Mouse (Mus musculus) CH12.LX (cell line): ENCODE measurements around the gene Stat6. TPM values are rescaled to one million over a fixed set of nuclear protein-coding genes. Genes with fewer than 3 reads are reported as not detected.

ENCODE experiments used
- DNase-seq: peaks from one replicate; pipeline ENCODE4 v3.0.0-alpha.2; 2013; ENCODE audit errors: extremely low read depth
- H3K27ac ChIP-seq: 2 replicates; pipeline ENCODE4 v1.5.1; 2012; ENCODE audit warnings: low read depth, mild to moderate bottlenecking, control low read depth, moderate library complexity; ENCODE audit not compliant: insufficient read depth
- H3K27me3 ChIP-seq: replicated peaks from 2 replicates; pipeline ENCODE3; 2012; ENCODE audit warnings: inconsistent platforms
- H3K36me3 ChIP-seq, 2 experiments: replicated peaks in 1 of 2; 2 replicates each; pipeline versions ENCODE3 to v1.6.1; 2012; ENCODE audit warnings: inconsistent platforms in 1 of 2, low read length in 1 of 2, mild to moderate bottlenecking in 1 of 2, mixed read lengths in 1 of 2, moderate library complexity in 1 of 2; ENCODE audit not compliant: control insufficient read depth in 1 of 2, insufficient read depth in 1 of 2
- H3K4me1 ChIP-seq, 2 experiments: 2 replicates each; pipeline ENCODE4 v1.6.1; 2012; ENCODE audit warnings: inconsistent platforms in 1 of 2, moderate library complexity in 1 of 2; ENCODE audit not compliant: insufficient read depth in 2 of 2, control insufficient read depth in 1 of 2
- H3K4me2 ChIP-seq: 2 replicates; pipeline ENCODE4 v1.6.1; 2012; ENCODE audit warnings: low read depth, mild to moderate bottlenecking, control low read depth; ENCODE audit not compliant: poor library complexity, insufficient read depth, severe bottlenecking
- H3K4me3 ChIP-seq, 3 experiments: fragments of 150-350 bp in 1 of 3; sonication (generic) in 1 of 3; replicated peaks in 1 of 3; 2 replicates each; pipeline versions ENCODE3 to v1.5.1; 2011 to 2012; ENCODE audit warnings: low read depth in 2 of 3, low read length in 2 of 3, mild to moderate bottlenecking in 2 of 3, moderate library complexity in 2 of 3, control low read depth in 1 of 3, improper control_type of control experiment in 1 of 3, inconsistent platforms in 1 of 3, mixed read lengths in 1 of 3; ENCODE audit not compliant: poor library complexity in 1 of 3
- H3K79me2 ChIP-seq: replicated peaks from 2 replicates; pipeline ENCODE4 v1.6.1; 2012; ENCODE audit warnings: mild to moderate bottlenecking, moderate library complexity; ENCODE audit not compliant: control insufficient read depth, poor library complexity, insufficient read depth, severe bottlenecking; ENCODE audit errors: extremely low read depth
- H3K9ac ChIP-seq: 2 replicates; pipeline ENCODE4 v1.6.1; 2012; ENCODE audit warnings: low read depth, mild to moderate bottlenecking, control low read depth, moderate library complexity; ENCODE audit not compliant: insufficient read depth
- H3K9me3 ChIP-seq: replicated peaks from 2 replicates; pipeline ENCODE3; 2012; ENCODE audit warnings: low read length, inconsistent platforms, mixed read lengths
- BHLHE40 ChIP-seq: IDR thresholded peaks from 2 replicates; pipeline ENCODE4 v1.6.1; 2011; ENCODE audit warnings: mild to moderate bottlenecking, low read depth, low read length, improper control_type of control experiment
- CHD1 ChIP-seq: IDR thresholded peaks from 2 replicates; pipeline ENCODE4 v1.6.1; 2012; ENCODE audit warnings: low read depth, low read length, improper control_type of control experiment, inconsistent platforms
- CHD2 ChIP-seq: IDR thresholded peaks from 2 replicates; pipeline ENCODE4 v1.6.1; 2011; ENCODE audit warnings: low read length, improper control_type of control experiment
- CTCF ChIP-seq, 2 experiments: IDR thresholded peaks in 1 of 2; conservative IDR thresholded peaks in 1 of 2; 2 replicates each; pipeline ENCODE4 v1.5.1; 2011 to 2012; ENCODE audit warnings: low read depth in 2 of 2, low read length in 2 of 2, improper control_type of control experiment in 1 of 2, inconsistent platforms in 1 of 2, mild to moderate bottlenecking in 1 of 2, moderate library complexity in 1 of 2
- E2F4 ChIP-seq: IDR thresholded peaks from 2 replicates; pipeline ENCODE4 v1.6.1; 2011; ENCODE audit warnings: low read depth, low read length, improper control_type of control experiment; ENCODE audit not compliant: insufficient replicate concordance
- ELF1 ChIP-seq: IDR thresholded peaks from 2 replicates; pipeline ENCODE4 v1.6.1; 2014; ENCODE audit warnings: low read depth, mild to moderate bottlenecking, inconsistent platforms, low read length, improper control_type of control experiment
- EP300 ChIP-seq: IDR thresholded peaks from 2 replicates; pipeline ENCODE4 v1.6.1; 2011; ENCODE audit warnings: low read length, improper control_type of control experiment
- ETS1 ChIP-seq: conservative IDR thresholded peaks from 2 replicates; pipeline ENCODE4 v1.6.1; 2012; ENCODE audit warnings: low read depth, mild to moderate bottlenecking, inconsistent platforms, low read length, improper control_type of control experiment, moderate library complexity
- GABPA ChIP-seq: IDR thresholded peaks from 2 replicates; pipeline ENCODE4 v1.6.1; 2012; ENCODE audit warnings: low read depth, low read length, improper control_type of control experiment, inconsistent platforms; ENCODE audit not compliant: insufficient replicate concordance
- HCFC1 ChIP-seq: IDR thresholded peaks from 2 replicates; pipeline ENCODE4 v1.6.1; 2012; ENCODE audit warnings: low read depth, mild to moderate bottlenecking, inconsistent platforms, low read length, improper control_type of control experiment
- IRF4 ChIP-seq: IDR thresholded peaks from 2 replicates; pipeline ENCODE4 v1.6.1; 2014; ENCODE audit warnings: low read depth, mild to moderate bottlenecking, inconsistent platforms, low read length, improper control_type of control experiment
- JUN ChIP-seq: IDR thresholded peaks from 2 replicates; pipeline ENCODE4 v1.6.1; 2011; ENCODE audit warnings: low read depth, mild to moderate bottlenecking, low read length, improper control_type of control experiment, moderate library complexity; ENCODE audit not compliant: insufficient read depth
- JUND ChIP-seq: conservative IDR thresholded peaks from 2 replicates; pipeline ENCODE4 v1.6.1; 2011; ENCODE audit warnings: low read depth, low read length, improper control_type of control experiment
- KAT2A ChIP-seq: IDR thresholded peaks from 2 replicates; pipeline ENCODE4 v1.6.1; 2012; ENCODE audit warnings: low read length, improper control_type of control experiment, inconsistent platforms; ENCODE audit not compliant: insufficient replicate concordance
- MAFK ChIP-seq: IDR thresholded peaks from 2 replicates; pipeline ENCODE4 v1.6.1; 2011; ENCODE audit warnings: low read length, improper control_type of control experiment; ENCODE audit not compliant: insufficient replicate concordance
- MAX ChIP-seq: IDR thresholded peaks from 2 replicates; pipeline ENCODE4 v1.6.1; 2011; ENCODE audit warnings: low read length, improper control_type of control experiment
- MAZ ChIP-seq: IDR thresholded peaks from 2 replicates; pipeline ENCODE4 v1.6.1; 2012; ENCODE audit warnings: low read depth, mild to moderate bottlenecking, inconsistent platforms, low read length, improper control_type of control experiment, moderate library complexity
- MEF2A ChIP-seq: IDR thresholded peaks from 2 replicates; pipeline ENCODE4 v1.6.1; 2014; ENCODE audit warnings: low read depth, mild to moderate bottlenecking, inconsistent platforms, low read length, improper control_type of control experiment, borderline replicate concordance
- MXI1 ChIP-seq: IDR thresholded peaks from 2 replicates; pipeline ENCODE4 v1.6.1; 2011; ENCODE audit warnings: mild to moderate bottlenecking, low read depth, low read length, improper control_type of control experiment
- MYC ChIP-seq: IDR thresholded peaks from 2 replicates; pipeline ENCODE4 v1.6.1; 2011; ENCODE audit warnings: low read depth, mild to moderate bottlenecking, improper control_type of control experiment, low read length
- NELFE ChIP-seq: IDR thresholded peaks from 2 replicates; pipeline ENCODE4 v1.6.1; 2011; ENCODE audit warnings: low read depth, low read length, improper control_type of control experiment
- NRF1 ChIP-seq: IDR thresholded peaks from 2 replicates; pipeline ENCODE4 v1.6.1; 2014; ENCODE audit warnings: low read depth, mild to moderate bottlenecking, inconsistent platforms, low read length, improper control_type of control experiment, moderate library complexity
- PAX5 ChIP-seq: IDR thresholded peaks from 2 replicates; pipeline ENCODE4 v1.6.1; 2012; ENCODE audit warnings: low read length, inconsistent platforms, mixed read lengths
- POLR2AphosphoS2 ChIP-seq: IDR thresholded peaks from 2 replicates; pipeline ENCODE4 v1.6.1; 2011; ENCODE audit warnings: low read depth, low read length, improper control_type of control experiment
- RAD21 ChIP-seq: IDR thresholded peaks from 2 replicates; pipeline ENCODE4 v1.6.1; 2011; ENCODE audit warnings: low read depth, mild to moderate bottlenecking, low read length, improper control_type of control experiment, moderate library complexity
- RCOR1 ChIP-seq: conservative IDR thresholded peaks from 2 replicates; pipeline ENCODE4 v1.6.1; 2012; ENCODE audit warnings: low read depth, mild to moderate bottlenecking, inconsistent platforms, low read length, improper control_type of control experiment
- SIN3A ChIP-seq: IDR thresholded peaks from 2 replicates; pipeline ENCODE4 v1.6.1; 2012; ENCODE audit warnings: low read length, improper control_type of control experiment, inconsistent platforms
- SMC3 ChIP-seq: IDR thresholded peaks from 2 replicates; pipeline ENCODE4 v1.6.1; 2011; ENCODE audit warnings: low read depth, low read length, improper control_type of control experiment
- TBP ChIP-seq: conservative IDR thresholded peaks from 2 replicates; pipeline ENCODE4 v1.6.1; 2011; ENCODE audit warnings: low read depth, low read length, improper control_type of control experiment
- TCF12 ChIP-seq: IDR thresholded peaks from 2 replicates; pipeline ENCODE4 v1.6.1; 2014; ENCODE audit warnings: low read depth, mild to moderate bottlenecking, inconsistent platforms, low read length, improper control_type of control experiment
- UBTF ChIP-seq: IDR thresholded peaks from 2 replicates; pipeline ENCODE4 v1.6.1; 2012; ENCODE audit warnings: low read depth, mild to moderate bottlenecking, inconsistent platforms, low read length, improper control_type of control experiment, moderate library complexity
- USF2 ChIP-seq: conservative IDR thresholded peaks from 2 replicates; pipeline ENCODE4 v1.6.1; 2011; ENCODE audit warnings: low read depth, low read length, improper control_type of control experiment
- ZC3H11A ChIP-seq: IDR thresholded peaks from 2 replicates; pipeline ENCODE4 v1.6.1; 2012; ENCODE audit warnings: low read depth, mild to moderate bottlenecking, inconsistent platforms, low read length, improper control_type of control experiment
- ZKSCAN1 ChIP-seq: IDR thresholded peaks from 2 replicates; pipeline ENCODE4 v1.6.1; 2012; ENCODE audit warnings: low read depth, inconsistent platforms, low read length, improper control_type of control experiment, borderline replicate concordance
- ZMIZ1 ChIP-seq: IDR thresholded peaks from 2 replicates; pipeline ENCODE4 v1.6.1; 2012; ENCODE audit warnings: low read depth, mild to moderate bottlenecking, inconsistent platforms, low read length, improper control_type of control experiment
- ZNF384 ChIP-seq: IDR thresholded peaks from 2 replicates; pipeline ENCODE4 v1.6.1; 2012; ENCODE audit warnings: low read depth, low read length, improper control_type of control experiment, inconsistent platforms
- dilution Hi-C: fragments of 300-500 bp; cut with MboI; formaldehyde crosslinking; loops from 2 replicates; pipeline ENCODE4 v1.14.3; 2020; ENCODE audit warnings: low sequenced_read_pairs; ENCODE audit not compliant: extremely low pct_unique_long_range_greater_than_20kb, extremely low pct_ligation_motif_present
- in situ Hi-C: fragments of 300-500 bp; cut with MboI; formaldehyde crosslinking; loops from 3 replicates; pipeline ENCODE4 v1.14.3; 2019; ENCODE audit warnings: low sequenced_read_pairs, low pct_ligation_motif_present, low pct_unique_long_range_greater_than_20kb, mixed read lengths
- polyA plus RNA-seq: library from polyadenylated mRNA; unstranded; fragments of >175 nt; gene quantifications from 2 replicates; pipeline ENCODE4 v1.2.1, GENCODE M21; 2012; ENCODE audit warnings: low read depth; ENCODE audit not compliant: insufficient read length
- total RNA-seq, 2 experiments: library from RNA; depleted of rRNA; stranded (reverse); fragments of 300-350 nt in 1 of 2; fragments of >200 nt in 1 of 2; gene quantifications; 2 replicates each; pipeline ENCODE4 v1.2.3; 2012 to 2014

The Stat6 gene
- total and polyA plus RNA-seq, 3 experiments = 71.5 to 76.6 (median 72.1) TPM

DNA sequence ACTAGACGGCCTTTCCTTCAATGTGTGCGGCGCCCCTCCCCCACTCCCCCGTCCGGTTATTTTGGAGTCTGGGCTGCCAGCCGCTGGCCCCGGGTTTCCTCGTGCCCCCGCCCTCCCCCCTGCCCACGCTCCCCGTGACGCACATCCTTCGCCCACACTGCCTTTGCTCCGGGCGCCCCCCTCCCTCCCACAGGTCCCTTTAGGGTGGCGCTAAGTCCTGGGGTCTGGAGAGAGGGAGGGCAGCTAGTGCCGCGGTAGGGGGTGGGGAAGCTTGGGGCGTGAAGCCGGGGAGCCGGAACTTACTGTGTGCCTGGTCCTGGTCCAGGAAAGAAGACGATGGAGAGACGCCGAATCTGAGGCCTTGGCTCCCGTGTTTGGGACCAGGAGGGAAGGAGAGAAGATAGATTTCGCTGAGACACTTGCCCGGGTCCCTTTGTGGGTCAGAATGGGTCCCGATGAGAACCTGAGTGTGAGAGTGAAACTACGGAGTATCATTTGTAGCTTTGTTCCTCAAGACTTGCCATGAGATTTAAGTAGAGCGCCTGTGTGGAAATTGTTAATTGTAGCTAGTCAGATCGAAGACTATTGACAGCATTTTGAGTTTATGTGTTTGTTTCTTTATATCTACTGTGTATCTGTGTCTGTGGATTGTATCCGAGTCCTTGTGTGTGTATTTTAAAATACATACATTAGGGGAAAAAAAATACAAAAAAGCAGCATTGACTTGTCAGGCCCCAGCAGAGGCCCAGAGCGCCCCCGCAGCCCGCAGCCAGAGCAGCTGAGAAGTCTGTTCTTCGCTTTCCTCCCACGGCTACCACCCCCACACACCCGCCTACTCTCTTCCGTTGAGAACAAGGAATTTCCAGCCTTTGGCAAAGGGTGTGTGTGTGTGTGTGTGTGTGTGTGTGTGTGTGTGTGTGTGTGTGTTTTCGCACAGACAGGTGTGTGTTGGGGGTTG is 25.6 kb downstream of the Stat6 start, which contains the start of gene Nab2:
Nab2 (minus strand) TSS at position 476 of the 958 bp plus-strand sequence.
- Histone ChIP-seq H3K4me1 (peaks cover 7 to 50% of the 10 kb centered on the region in 2 experiments), H3K9ac (peak within 1 kb of the TSS; percentile 93)
- DNase-seq = peak; percentile 72
- TF ChIP-seq TBP (no peak), ELF1 (peak; percentile 45), TCF12 (peak; percentile 50; the same call in 1 of the 2 replicates), JUN (no peak), MAX (0 out of 2 replicates have a peak, but pooled peaks have one; percentile 23), GABPA (no peak), RAD21 (no peak; the same call in none of the 2 replicates), ZKSCAN1 (no peak), IRF4 (peak; percentile 59), CHD1 (peak; percentile 86), CHD2 (peak; percentile 85; the same call in 1 of the 2 replicates), JUND (no peak), RCOR1 (no peak), PAX5 (no peak), ZC3H11A (no peak), MEF2A (peak; percentile 36), NELFE (peak; percentile 65), UBTF (no peak; the same call in 1 of the 2 replicates), USF2 (no peak), POLR2AphosphoS2 (no peak), ZNF384 (peak; percentile 70; the same call in 1 of the 2 replicates), BHLHE40 (peak; percentile 78), MAZ (peak; percentile 90), ZMIZ1 (0 out of 2 replicates have a peak, but pooled peaks have one; percentile 38), MYC (peak; percentile 16; the same call in 1 of the 2 replicates), SIN3A (no peak), HCFC1 (peak; percentile 37; the same call in 1 of the 2 replicates), EP300 (peak; percentile 7; the same call in 1 of the 2 replicates), KAT2A (0 out of 2 replicates have a peak, but pooled peaks have one; percentile 27), SMC3 (peak; percentile 15; the same call in 1 of the 2 replicates), MXI1 (peak; percentile 52; the same call in 1 of the 2 replicates), NRF1 (no peak), ETS1 (peak; percentile 77), MAFK (no peak), E2F4 (no peak), CTCF (conservative IDR thresholded peaks at IDR 0.05 in 1 of 2, IDR thresholded peaks at IDR 0.05 in 1 of 2; ENCODE audit: low read depth in 2 of 2, low read length in 2 of 2) (peak in 1 of 2 experiments; percentile 59; a peak in 2 of 4 replicates)

More for the DNA sequence above, 25.6 kb downstream of the Stat6 start, which contains the start of gene Nab2:
- Histone ChIP-seq H3K79me2 (no peaks in the 10 kb centered on the region), H3K4me2 (peak within 1 kb of the TSS; percentile 77), H3K4me3 (peak within 1 kb of the TSS; percentile 56 to 72 (median 59)), H3K36me3 (peaks cover 0 to 12% of the 10 kb centered on the region in 2 experiments), H3K9me3 (no peaks in the 10 kb centered on the region), H3K27ac (peak within 1 kb of the TSS; percentile 87), H3K27me3 (peaks cover 26% of the 10 kb centered on the region)
- in situ Hi-C loops = no loop called here
- dilution Hi-C loops = no loop called here
